Mouse (Mus musculus) megakaryocyte, embryonic 14.5 days (primary cell): ENCODE data around the gene St6galnac3.

ENCODE experiments used
- FLI1 ChIP-seq: IDR thresholded peaks from 2 replicates; pipeline ENCODE4 v1.6.1; 2012; ENCODE audit warnings: low read length, inconsistent platforms, mixed read lengths
- GATA1 ChIP-seq: IDR thresholded peaks from 3 replicates; pipeline ENCODE4 v1.6.1; 2012; ENCODE audit warnings: mixed read lengths, low read length, inconsistent platforms, borderline replicate concordance

- TF ChIP-seq GATA1 (no peak), FLI1 (no peak)
Observed at GRCm38 (mm10) chr3:153675832-153676231, 49.1 kb downstream of the St6galnac3 start.
